Mouse (Mus musculus) kidney, adult 9 months (tissue): ENCODE measurements at regions not wholly inside any gene's neighbourhood (a gene's known extent, or its start where the extent isn't known, plus 50 kb on each side); places are given as distances from the start of the nearest gene placed in this dataset.

Experiments
- DNase-seq: peaks from one replicate; pipeline ENCODE4 v3.0.0; 2022

- DNase-seq, result no peak
Measured at GRCm38 (mm10) chr4:39508866-39509265, 58.8 kb downstream of the 1700009N14Rik start.

GRCm38 (mm10) chr4:39527492-39527891 lies 77.4 kb downstream of the 1700009N14Rik start:
- DNase-seq, result no peak

- DNase-seq, result no peak
Measured at GRCm38 (mm10) chr4:39528661-39529060, 78.6 kb downstream of the 1700009N14Rik start.

GRCm38 (mm10) chr4:39556101-39556763 lies 106.1 kb downstream of the 1700009N14Rik start:
- no peak for DNase-seq

GRCm38 (mm10) chr4:39597426-39597825 lies 147.3 kb downstream of the 1700009N14Rik start:
- DNase-seq, result no peak

- no peak for DNase-seq
Measured at GRCm38 (mm10) chr4:39605046-39605445, 155.0 kb downstream of the 1700009N14Rik start.

- DNase-seq, result no peak
Measured at GRCm38 (mm10) chr4:39644136-39644535, 194.0 kb downstream of the 1700009N14Rik start.

- no peak for DNase-seq
Measured at GRCm38 (mm10) chr4:39644849-39645248, 194.8 kb downstream of the 1700009N14Rik start.

- DNase-seq, result no peak
Measured at GRCm38 (mm10) chr4:39660538-39660937, 210.4 kb downstream of the 1700009N14Rik start.

- DNase-seq, result no peak
Measured at GRCm38 (mm10) chr4:39672609-39673008, 222.5 kb downstream of the 1700009N14Rik start.

GRCm38 (mm10) chr4:39695236-39695635 lies 245.1 kb downstream of the 1700009N14Rik start:
- no peak for DNase-seq

GRCm38 (mm10) chr4:39697565-39697964 lies 247.5 kb downstream of the 1700009N14Rik start:
- DNase-seq, result peak; percentile 56

GRCm38 (mm10) chr4:39699347-39699746 lies 249.3 kb downstream of the 1700009N14Rik start:
- no peak for DNase-seq

GRCm38 (mm10) chr4:39717477-39717876 lies 267.4 kb downstream of the 1700009N14Rik start:
- no peak for DNase-seq

- DNase-seq, result no peak
Measured at GRCm38 (mm10) chr4:39718691-39719090, 268.6 kb downstream of the 1700009N14Rik start.

GRCm38 (mm10) chr4:39719951-39720350 lies 269.9 kb downstream of the 1700009N14Rik start:
- DNase-seq, result no peak

- DNase-seq, result no peak
Measured at GRCm38 (mm10) chr4:39721524-39721923, 271.4 kb downstream of the 1700009N14Rik start.

GRCm38 (mm10) chr4:39765586-39765985 lies 315.5 kb downstream of the 1700009N14Rik start:
- DNase-seq, result no peak

- DNase-seq, result no peak
Measured at GRCm38 (mm10) chr4:39791096-39791495, 341.0 kb downstream of the 1700009N14Rik start.

GRCm38 (mm10) chr4:39809950-39810349 lies 332.9 kb upstream of the Aco1 start:
- DNase-seq, result no peak

- DNase-seq, result no peak
Measured at GRCm38 (mm10) chr4:39812766-39813165, 330.1 kb upstream of the Aco1 start.

GRCm38 (mm10) chr4:39815620-39816019 lies 327.3 kb upstream of the Aco1 start:
- no peak for DNase-seq

- no peak for DNase-seq
Measured at GRCm38 (mm10) chr4:39817675-39818074, 325.2 kb upstream of the Aco1 start.

GRCm38 (mm10) chr4:39833634-39834033 lies 309.2 kb upstream of the Aco1 start:
- DNase-seq, result no peak
